Mouse (Mus musculus) CH12.LX (cell line): ENCODE data around the gene Aldh3b1. TPM values are rescaled to one million over a fixed set of nuclear protein-coding genes. Genes with fewer than 3 reads are reported as not detected.

Experiments
- DNase-seq: peaks from one replicate; pipeline ENCODE4 v3.0.0-alpha.2; 2013; ENCODE audit errors: extremely low read depth
- H3K27ac ChIP-seq: 2 replicates; pipeline ENCODE4 v1.5.1; 2012; ENCODE audit warnings: low read depth, mild to moderate bottlenecking, control low read depth, moderate library complexity; ENCODE audit not compliant: insufficient read depth
- H3K27me3 ChIP-seq: replicated peaks from 2 replicates; pipeline ENCODE3; 2012; ENCODE audit warnings: inconsistent platforms
- H3K36me3 ChIP-seq, 2 experiments: replicated peaks in 1 of 2; 2 replicates each; pipeline versions ENCODE3 to v1.6.1; 2012; ENCODE audit warnings: inconsistent platforms in 1 of 2, low read length in 1 of 2, mild to moderate bottlenecking in 1 of 2, mixed read lengths in 1 of 2, moderate library complexity in 1 of 2; ENCODE audit not compliant: control insufficient read depth in 1 of 2, insufficient read depth in 1 of 2
- H3K4me1 ChIP-seq, 2 experiments: 2 replicates each; pipeline ENCODE4 v1.6.1; 2012; ENCODE audit warnings: inconsistent platforms in 1 of 2, moderate library complexity in 1 of 2; ENCODE audit not compliant: insufficient read depth in 2 of 2, control insufficient read depth in 1 of 2
- H3K4me2 ChIP-seq: 2 replicates; pipeline ENCODE4 v1.6.1; 2012; ENCODE audit warnings: low read depth, mild to moderate bottlenecking, control low read depth; ENCODE audit not compliant: poor library complexity, insufficient read depth, severe bottlenecking
- H3K4me3 ChIP-seq, 3 experiments: fragments of 150-350 bp in 1 of 3; sonication (generic) in 1 of 3; replicated peaks in 1 of 3; 2 replicates each; pipeline versions ENCODE3 to v1.5.1; 2011 to 2012; ENCODE audit warnings: low read depth in 2 of 3, low read length in 2 of 3, mild to moderate bottlenecking in 2 of 3, moderate library complexity in 2 of 3, control low read depth in 1 of 3, improper control_type of control experiment in 1 of 3, inconsistent platforms in 1 of 3, mixed read lengths in 1 of 3; ENCODE audit not compliant: poor library complexity in 1 of 3
- H3K79me2 ChIP-seq: replicated peaks from 2 replicates; pipeline ENCODE4 v1.6.1; 2012; ENCODE audit warnings: mild to moderate bottlenecking, moderate library complexity; ENCODE audit not compliant: control insufficient read depth, poor library complexity, insufficient read depth, severe bottlenecking; ENCODE audit errors: extremely low read depth
- H3K9ac ChIP-seq: 2 replicates; pipeline ENCODE4 v1.6.1; 2012; ENCODE audit warnings: low read depth, mild to moderate bottlenecking, control low read depth, moderate library complexity; ENCODE audit not compliant: insufficient read depth
- H3K9me3 ChIP-seq: replicated peaks from 2 replicates; pipeline ENCODE3; 2012; ENCODE audit warnings: low read length, inconsistent platforms, mixed read lengths
- CHD1 ChIP-seq: IDR thresholded peaks from 2 replicates; pipeline ENCODE4 v1.6.1; 2012; ENCODE audit warnings: low read depth, low read length, improper control_type of control experiment, inconsistent platforms
- CHD2 ChIP-seq: IDR thresholded peaks from 2 replicates; pipeline ENCODE4 v1.6.1; 2011; ENCODE audit warnings: low read length, improper control_type of control experiment
- CTCF ChIP-seq, 2 experiments: IDR thresholded peaks in 1 of 2; conservative IDR thresholded peaks in 1 of 2; 2 replicates each; pipeline ENCODE4 v1.5.1; 2011 to 2012; ENCODE audit warnings: low read depth in 2 of 2, low read length in 2 of 2, improper control_type of control experiment in 1 of 2, inconsistent platforms in 1 of 2, mild to moderate bottlenecking in 1 of 2, moderate library complexity in 1 of 2
- ELF1 ChIP-seq: IDR thresholded peaks from 2 replicates; pipeline ENCODE4 v1.6.1; 2014; ENCODE audit warnings: low read depth, mild to moderate bottlenecking, inconsistent platforms, low read length, improper control_type of control experiment
- ETS1 ChIP-seq: conservative IDR thresholded peaks from 2 replicates; pipeline ENCODE4 v1.6.1; 2012; ENCODE audit warnings: low read depth, mild to moderate bottlenecking, inconsistent platforms, low read length, improper control_type of control experiment, moderate library complexity
- GABPA ChIP-seq: IDR thresholded peaks from 2 replicates; pipeline ENCODE4 v1.6.1; 2012; ENCODE audit warnings: low read depth, low read length, improper control_type of control experiment, inconsistent platforms; ENCODE audit not compliant: insufficient replicate concordance
- HCFC1 ChIP-seq: IDR thresholded peaks from 2 replicates; pipeline ENCODE4 v1.6.1; 2012; ENCODE audit warnings: low read depth, mild to moderate bottlenecking, inconsistent platforms, low read length, improper control_type of control experiment
- IRF4 ChIP-seq: IDR thresholded peaks from 2 replicates; pipeline ENCODE4 v1.6.1; 2014; ENCODE audit warnings: low read depth, mild to moderate bottlenecking, inconsistent platforms, low read length, improper control_type of control experiment
- JUND ChIP-seq: conservative IDR thresholded peaks from 2 replicates; pipeline ENCODE4 v1.6.1; 2011; ENCODE audit warnings: low read depth, low read length, improper control_type of control experiment
- KAT2A ChIP-seq: IDR thresholded peaks from 2 replicates; pipeline ENCODE4 v1.6.1; 2012; ENCODE audit warnings: low read length, improper control_type of control experiment, inconsistent platforms; ENCODE audit not compliant: insufficient replicate concordance
- MAX ChIP-seq: IDR thresholded peaks from 2 replicates; pipeline ENCODE4 v1.6.1; 2011; ENCODE audit warnings: low read length, improper control_type of control experiment
- MEF2A ChIP-seq: IDR thresholded peaks from 2 replicates; pipeline ENCODE4 v1.6.1; 2014; ENCODE audit warnings: low read depth, mild to moderate bottlenecking, inconsistent platforms, low read length, improper control_type of control experiment, borderline replicate concordance
- NELFE ChIP-seq: IDR thresholded peaks from 2 replicates; pipeline ENCODE4 v1.6.1; 2011; ENCODE audit warnings: low read depth, low read length, improper control_type of control experiment
- PAX5 ChIP-seq: IDR thresholded peaks from 2 replicates; pipeline ENCODE4 v1.6.1; 2012; ENCODE audit warnings: low read length, inconsistent platforms, mixed read lengths
- RCOR1 ChIP-seq: conservative IDR thresholded peaks from 2 replicates; pipeline ENCODE4 v1.6.1; 2012; ENCODE audit warnings: low read depth, mild to moderate bottlenecking, inconsistent platforms, low read length, improper control_type of control experiment
- SIN3A ChIP-seq: IDR thresholded peaks from 2 replicates; pipeline ENCODE4 v1.6.1; 2012; ENCODE audit warnings: low read length, improper control_type of control experiment, inconsistent platforms
- TBP ChIP-seq: conservative IDR thresholded peaks from 2 replicates; pipeline ENCODE4 v1.6.1; 2011; ENCODE audit warnings: low read depth, low read length, improper control_type of control experiment
- TCF12 ChIP-seq: IDR thresholded peaks from 2 replicates; pipeline ENCODE4 v1.6.1; 2014; ENCODE audit warnings: low read depth, mild to moderate bottlenecking, inconsistent platforms, low read length, improper control_type of control experiment
- USF1 ChIP-seq: IDR thresholded peaks from 2 replicates; pipeline ENCODE4 v1.6.1; 2014; ENCODE audit warnings: low read depth, mild to moderate bottlenecking, inconsistent platforms, low read length, improper control_type of control experiment
- USF2 ChIP-seq: conservative IDR thresholded peaks from 2 replicates; pipeline ENCODE4 v1.6.1; 2011; ENCODE audit warnings: low read depth, low read length, improper control_type of control experiment
- ZKSCAN1 ChIP-seq: IDR thresholded peaks from 2 replicates; pipeline ENCODE4 v1.6.1; 2012; ENCODE audit warnings: low read depth, inconsistent platforms, low read length, improper control_type of control experiment, borderline replicate concordance
- dilution Hi-C: fragments of 300-500 bp; cut with MboI; formaldehyde crosslinking; loops from 2 replicates; pipeline ENCODE4 v1.14.3; 2020; ENCODE audit warnings: low sequenced_read_pairs; ENCODE audit not compliant: extremely low pct_unique_long_range_greater_than_20kb, extremely low pct_ligation_motif_present
- in situ Hi-C: fragments of 300-500 bp; cut with MboI; formaldehyde crosslinking; loops from 3 replicates; pipeline ENCODE4 v1.14.3; 2019; ENCODE audit warnings: low sequenced_read_pairs, low pct_ligation_motif_present, low pct_unique_long_range_greater_than_20kb, mixed read lengths
- polyA plus RNA-seq: library from polyadenylated mRNA; unstranded; fragments of >175 nt; gene quantifications from 2 replicates; pipeline ENCODE4 v1.2.1, GENCODE M21; 2012; ENCODE audit warnings: low read depth; ENCODE audit not compliant: insufficient read length
- total RNA-seq, 2 experiments: library from RNA; depleted of rRNA; stranded (reverse); fragments of 300-350 nt in 1 of 2; fragments of >200 nt in 1 of 2; gene quantifications; 2 replicates each; pipeline ENCODE4 v1.2.3; 2012 to 2014

Aldh3b1 gene
- total and polyA plus RNA-seq, 3 experiments: 5.9 to 8.1 (median 8.1) TPM

DNA sequence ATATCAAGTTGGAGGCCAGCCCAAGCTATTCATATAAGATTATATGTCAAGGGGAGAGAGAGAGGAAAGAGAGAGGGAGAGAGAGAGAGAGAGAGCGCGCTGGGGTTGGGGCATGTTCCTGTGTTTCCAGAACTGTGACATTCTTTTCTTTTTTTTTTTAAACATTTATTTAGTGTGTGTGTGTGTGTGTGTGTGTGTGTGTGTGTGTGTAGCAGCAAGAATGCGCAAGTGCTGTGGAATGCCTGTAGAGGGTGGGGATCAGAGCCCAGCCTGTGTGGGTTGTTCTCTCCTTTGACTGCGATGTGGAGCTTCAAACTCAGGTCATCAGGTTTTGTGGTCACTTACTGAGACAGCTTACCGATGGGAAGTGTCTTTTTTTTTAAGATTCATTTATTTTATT is 30.6 kb upstream of the Aldh3b1 start:
- dilution Hi-C loops (no loop called here), in situ Hi-C loops (no loop called here)
- DNase-seq: no peak
- Histone ChIP-seq H3K4me2 (no peak overlapping the region), H3K9me3 (no peaks in the 10 kb centered on the region), H3K36me3 (no peaks in the 10 kb centered on the region), H3K79me2 (no peaks in the 10 kb centered on the region), H3K9ac (no peak overlapping the region), H3K27me3 (no peaks in the 10 kb centered on the region), H3K27ac (no peak overlapping the region), H3K4me1 (peaks cover 2 to 17% of the 10 kb centered on the region in 2 experiments; a peak in 3 of 4 replicates), H3K4me3 (no peak overlapping the region)
- no peak for TF ChIP-seq TCF12
- TF ChIP-seq ETS1: no peak
- TF ChIP-seq CHD2: no peak
- no peak for TF ChIP-seq IRF4
- TF ChIP-seq ZKSCAN1: no peak
- TF ChIP-seq USF2: no peak

DNA sequence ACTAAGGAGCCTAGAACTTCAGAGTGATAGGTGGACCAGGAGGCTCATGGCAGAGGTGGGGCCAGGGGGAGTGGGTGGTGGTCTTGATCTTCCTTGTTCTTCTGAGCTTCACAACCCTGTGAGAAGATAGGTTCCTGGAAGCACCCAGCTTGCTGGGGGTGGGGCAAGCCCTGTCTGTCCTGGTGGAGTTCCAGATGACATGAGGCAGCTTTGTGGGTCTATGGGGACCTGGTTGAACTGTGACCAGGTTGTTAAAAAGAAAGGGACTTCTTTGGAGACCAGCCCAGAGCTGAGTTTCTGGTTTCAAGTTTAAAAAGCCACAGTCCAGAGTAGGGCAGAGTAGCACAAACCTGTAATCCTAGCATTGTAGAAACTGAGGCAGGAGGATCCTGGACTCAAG is 29.4 kb upstream of the Aldh3b1 start:
- DNase-seq: no peak
- in situ Hi-C loops: no loop called here
- Histone ChIP-seq H3K36me3 (no peaks in the 10 kb centered on the region), H3K27me3 (no peaks in the 10 kb centered on the region), H3K4me2 (no peak overlapping the region), H3K9ac (no peak overlapping the region), H3K9me3 (no peaks in the 10 kb centered on the region), H3K4me3 (no peak overlapping the region), H3K4me1 (peaks cover 2 to 14% of the 10 kb centered on the region in 2 experiments; a peak in 3 of 4 replicates), H3K27ac (no peak overlapping the region), H3K79me2 (no peaks in the 10 kb centered on the region)
- dilution Hi-C loops: no loop called here
- TF ChIP-seq MAX (no peak), TBP (no peak), CTCF (conservative IDR thresholded peaks at IDR 0.05 in 1 of 2, IDR thresholded peaks at IDR 0.05 in 1 of 2; ENCODE audit: low read depth in 2 of 2, low read length in 2 of 2) (no peak), NELFE (no peak), CHD1 (no peak), CHD2 (no peak), ELF1 (no peak), ETS1 (no peak), USF1 (no peak), SIN3A (no peak), KAT2A (no peak), JUND (no peak), RCOR1 (no peak), GABPA (no peak), MEF2A (no peak), HCFC1 (no peak), PAX5 (no peak), USF2 (no peak)
